Mouse (Mus musculus) forebrain, embryonic 16.5 days (tissue): Measurements from ENCODE around the gene Soga1. TPM values are rescaled to one million over a fixed set of nuclear protein-coding genes. Genes with fewer than 3 reads are reported as not detected.

Source experiments
- ATAC-seq: fragments of 200-750 bp; cut with Nextera tagmentation; 2 replicates; pipeline ENCODE4 v1.8.0; 2017; ENCODE audit warnings: mild to moderate bottlenecking, moderate library complexity
- H3K27ac ChIP-seq: fragments of 300-500 bp; sonication (generic); 2 replicates; pipeline ENCODE4 v1.5.1; 2014; ENCODE audit warnings: low read length, control low read depth
- H3K27me3 ChIP-seq: fragments of 300-500 bp; sonication (generic); replicated peaks from 2 replicates; pipeline ENCODE4 v1.6.1; 2014; ENCODE audit warnings: low read length; ENCODE audit not compliant: control insufficient read depth, insufficient read depth
- H3K36me3 ChIP-seq: fragments of 300-500 bp; sonication (generic); 2 replicates; pipeline ENCODE4 v1.6.1; 2014; ENCODE audit not compliant: control insufficient read depth, insufficient read depth
- H3K4me1 ChIP-seq: fragments of 300-500 bp; sonication (generic); replicated peaks from 2 replicates; pipeline ENCODE4 v1.6.1; 2014; ENCODE audit warnings: low read length; ENCODE audit not compliant: control insufficient read depth, insufficient read depth
- H3K4me2 ChIP-seq: fragments of 300-500 bp; sonication (generic); 2 replicates; pipeline ENCODE4 v1.6.1; 2014; ENCODE audit warnings: mild to moderate bottlenecking, low read length, control low read depth
- H3K4me3 ChIP-seq: fragments of 300-500 bp; sonication (generic); replicated peaks from 2 replicates; pipeline ENCODE4 v1.5.1; 2014; ENCODE audit warnings: mild to moderate bottlenecking, low read length, control low read depth
- H3K9ac ChIP-seq: fragments of 300-500 bp; sonication (generic); replicated peaks from 2 replicates; pipeline ENCODE4 v1.6.1; 2014; ENCODE audit warnings: low read depth, low read length, control low read depth
- H3K9me3 ChIP-seq: fragments of 300-500 bp; sonication (generic); 2 replicates; pipeline ENCODE4 v1.6.1; 2016; ENCODE audit warnings: low read length; ENCODE audit not compliant: control insufficient read depth
- WGBS: fragments of 180-500 bp; shearing (Covaris S2); extraction: QIAGEN DNeasy Blood & Tissue Kit; methylation state at CpG from one replicate; pipeline ENCODE4 v1.1.7; 2014; 5-methylcytosine and 5-hydroxymethylcytosine counted together
- polyA plus RNA-seq: library from polyadenylated mRNA; unstranded; fragments of >200 nt; fragmentation: Nextera tagmentation; extraction: Ambion mirVana; gene quantifications from 2 replicates; pipeline ENCODE4 v1.2.1, GENCODE M21; 2015

Soga1 gene
- polyA plus RNA-seq, 1 experiment from 2014 or later, result 5.8 TPM

- Histone ChIP-seq H3K9me3 (no peaks in the 10 kb centered on the region), H3K4me1 (peaks cover under 1% of the 10 kb centered on the region; the same call in 1 of the 2 replicates), H3K36me3 (no peaks in the 10 kb centered on the region), H3K9ac (no peak overlapping the region), H3K4me3 (no peak overlapping the region), H3K27me3 (no peaks in the 10 kb centered on the region), H3K27ac (no peak overlapping the region), H3K4me2 (no peak overlapping the region)
- no peak for ATAC-seq
- 89% methylated on average over 7 of the region's 7 CpGs for WGBS
These were observed 6.0 kb upstream of the Soga1 start for GRCm38 (mm10) chr2:157084831-157085585.

- Histone ChIP-seq H3K27me3 (no peaks in the 10 kb centered on the region), H3K4me1 (peaks cover 13% of the 10 kb centered on the region), H3K4me3 (no peak overlapping the region), H3K9ac (no peak overlapping the region), H3K36me3 (no peaks in the 10 kb centered on the region), H3K27ac (no peak overlapping the region), H3K4me2 (no peak overlapping the region), H3K9me3 (no peaks in the 10 kb centered on the region)
- ATAC-seq, result no peak
- 33% methylated on average over 7 of the region's 7 CpGs for WGBS
These were observed 2.9 kb upstream of the Soga1 start for GRCm38 (mm10) chr2:157081960-157082359.

- Histone ChIP-seq H3K27ac (no peak overlapping the region), H3K27me3 (no peaks in the 10 kb centered on the region), H3K4me3 (no peak overlapping the region), H3K36me3 (no peaks in the 10 kb centered on the region), H3K9ac (no peak overlapping the region), H3K4me2 (no peak overlapping the region), H3K4me1 (peaks cover 19% of the 10 kb centered on the region), H3K9me3 (no peaks in the 10 kb centered on the region)
- 96% methylated on average over 8 of the region's 8 CpGs for WGBS
- ATAC-seq, result no peak
These were observed 2.3 kb upstream of the Soga1 start for GRCm38 (mm10) chr2:157081331-157081730.

DNA sequence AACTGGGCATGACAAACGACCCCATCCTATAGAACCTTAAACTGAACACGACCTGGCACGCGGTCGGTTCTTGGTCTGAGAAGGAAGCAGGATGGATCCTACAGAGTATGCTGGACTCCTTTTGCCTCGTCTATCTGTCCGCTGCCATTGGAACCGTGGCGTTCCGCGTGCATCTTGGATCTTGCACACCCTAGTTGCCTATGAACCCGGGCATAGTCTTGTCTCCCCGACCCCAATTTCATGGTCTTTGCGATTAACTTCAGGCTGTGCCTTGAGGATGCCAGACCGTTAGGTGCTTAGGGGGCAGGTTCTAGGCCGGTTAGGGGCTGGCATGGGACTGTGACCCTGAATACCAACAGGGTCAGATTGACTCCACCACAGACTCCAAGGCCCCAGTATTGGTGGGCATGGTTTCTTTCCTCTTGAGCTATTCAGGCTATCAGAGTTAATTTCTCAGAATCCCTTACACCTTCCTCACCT is 687 bp upstream of the Soga1 start:
- peak overlapping the region; percentile 80 for H3K4me2 ChIP-seq
- H3K27me3 ChIP-seq, result no peaks in the 10 kb centered on the region
- no peaks in the 10 kb centered on the region for H3K9me3 ChIP-seq
- no peaks in the 10 kb centered on the region for H3K36me3 ChIP-seq
- peaks cover 35% of the 10 kb centered on the region for H3K4me1 ChIP-seq
- peak overlapping the region; percentile 85 for H3K4me3 ChIP-seq
- 13% methylated on average over 16 of the region's 16 CpGs for WGBS
- peak overlapping the region; percentile 96 for H3K9ac ChIP-seq
- ATAC-seq, result no peak
- H3K27ac ChIP-seq, result peak overlapping the region; percentile 98

GRCm38 (mm10) chr2:157078059-157078792 is 828 bp downstream of the Soga1 start:
- WGBS, result under 1% methylated on average over 65 of the region's 79 CpGs
- Histone ChIP-seq H3K4me1 (peaks cover 50% of the 10 kb centered on the region), H3K9me3 (no peaks in the 10 kb centered on the region), H3K27me3 (no peaks in the 10 kb centered on the region), H3K4me3 (peak overlapping the region; percentile 85), H3K9ac (peak overlapping the region; percentile 96), H3K4me2 (peak overlapping the region; percentile 80), H3K27ac (peak overlapping the region; percentile 98), H3K36me3 (no peaks in the 10 kb centered on the region)
- ATAC-seq, result peak; percentile 7

DNA sequence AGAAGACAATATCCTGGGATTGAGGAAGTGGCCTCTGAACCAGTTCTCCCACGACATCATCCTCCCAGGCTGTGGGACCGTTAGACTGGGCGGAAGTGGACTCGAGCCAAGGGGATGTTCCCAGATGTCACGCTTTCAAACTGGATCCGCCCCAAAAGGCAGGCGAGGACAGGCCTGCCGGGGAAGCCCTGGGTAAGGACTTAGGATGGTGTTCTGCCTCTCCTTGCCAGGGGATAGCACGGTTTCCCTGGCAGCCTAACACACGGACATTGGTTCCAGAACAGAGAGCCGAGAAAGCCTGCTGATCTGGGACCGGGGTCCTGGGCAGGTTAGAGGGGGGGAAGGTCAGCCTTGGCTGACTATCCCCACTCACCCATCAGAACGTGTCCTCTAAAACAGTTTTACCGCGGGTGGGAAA is 1.4 kb downstream of the Soga1 start:
- H3K4me1 ChIP-seq, result peaks cover 56% of the 10 kb centered on the region
- H3K27ac ChIP-seq, result peak overlapping the region; percentile 98
- no peak for ATAC-seq
- WGBS, result under 1% methylated on average over 15 of the region's 15 CpGs
- H3K27me3 ChIP-seq, result no peaks in the 10 kb centered on the region
- peaks cover 3% of the 10 kb centered on the region; the same call in 1 of the 2 replicates for H3K36me3 ChIP-seq
- peak overlapping the region; percentile 80 for H3K4me2 ChIP-seq
- H3K9ac ChIP-seq, result peak overlapping the region; percentile 96
- no peaks in the 10 kb centered on the region for H3K9me3 ChIP-seq
- H3K4me3 ChIP-seq, result peak overlapping the region; percentile 85

DNA sequence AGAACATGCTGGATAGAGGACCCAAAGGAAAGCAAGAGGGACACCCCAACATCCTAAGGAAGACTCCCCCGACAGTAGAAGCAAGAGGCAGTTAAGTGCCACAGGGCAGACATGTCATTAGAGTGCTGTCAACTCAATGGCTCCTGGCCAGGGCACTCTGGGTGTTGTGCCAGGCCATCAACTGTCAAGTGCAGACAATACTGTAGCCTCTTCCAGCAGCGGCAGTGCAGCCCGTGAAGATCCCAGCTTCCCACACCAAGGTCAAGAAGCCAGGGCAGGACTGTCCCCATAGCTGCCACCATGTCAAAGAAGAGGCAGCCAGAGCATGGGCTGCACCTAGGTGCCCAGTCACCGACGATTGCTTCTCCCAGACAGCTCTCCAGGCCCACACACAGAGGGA is 1.9 kb downstream of the Soga1 start:
- peaks cover 3% of the 10 kb centered on the region; the same call in 1 of the 2 replicates for H3K36me3 ChIP-seq
- H3K9me3 ChIP-seq, result no peaks in the 10 kb centered on the region
- no peaks in the 10 kb centered on the region for H3K27me3 ChIP-seq
- peak overlapping the region; percentile 96 for H3K9ac ChIP-seq
- WGBS, result 7% methylated on average over 5 of the region's 5 CpGs
- no peak for ATAC-seq
- H3K4me3 ChIP-seq, result peak overlapping the region; percentile 85
- H3K4me1 ChIP-seq, result peaks cover 60% of the 10 kb centered on the region
- H3K4me2 ChIP-seq, result peak overlapping the region; percentile 80
- H3K27ac ChIP-seq, result peak overlapping the region; percentile 98; the same call in 1 of the 2 replicates

DNA sequence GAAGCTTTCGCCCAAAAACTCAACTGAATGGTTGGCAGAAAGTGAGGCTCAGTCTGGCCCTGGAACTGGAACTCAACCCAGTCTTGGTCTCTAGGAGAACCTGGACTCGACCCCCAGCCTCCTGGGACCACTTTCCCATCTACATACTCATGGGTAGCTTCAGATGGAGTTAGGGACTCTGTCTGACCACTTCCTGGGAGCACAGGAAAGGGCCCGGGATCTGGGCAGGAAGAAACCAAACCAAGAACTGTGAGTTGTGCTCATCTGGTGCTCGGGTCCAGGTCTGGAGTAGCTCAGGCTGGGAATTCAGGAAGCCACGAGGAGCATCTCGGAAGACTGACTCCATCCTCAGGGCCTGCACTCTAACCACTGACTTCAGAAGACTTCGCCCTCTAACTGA is 2.5 kb downstream of the Soga1 start:
- no peak overlapping the region for H3K27ac ChIP-seq
- H3K9ac ChIP-seq, result no peak overlapping the region; the same call in none of the 2 replicates
- H3K9me3 ChIP-seq, result no peaks in the 10 kb centered on the region
- H3K36me3 ChIP-seq, result peaks cover 3% of the 10 kb centered on the region; the same call in 1 of the 2 replicates
- 87% methylated on average over 7 of the region's 7 CpGs for WGBS
- H3K27me3 ChIP-seq, result no peaks in the 10 kb centered on the region
- ATAC-seq, result no peak
- peak overlapping the region; percentile 80 for H3K4me2 ChIP-seq
- peak overlapping the region; percentile 85 for H3K4me3 ChIP-seq
- H3K4me1 ChIP-seq, result peaks cover 66% of the 10 kb centered on the region

GRCm38 (mm10) chr2:157075685-157076084 is 3.4 kb downstream of the Soga1 start:
- Histone ChIP-seq H3K36me3 (peaks cover 3% of the 10 kb centered on the region; the same call in 1 of the 2 replicates), H3K9ac (no peak overlapping the region; the same call in 1 of the 2 replicates), H3K4me1 (peaks cover 75% of the 10 kb centered on the region), H3K27me3 (no peaks in the 10 kb centered on the region), H3K27ac (no peak overlapping the region), H3K9me3 (no peaks in the 10 kb centered on the region), H3K4me2 (peak overlapping the region; percentile 80), H3K4me3 (peak overlapping the region; percentile 85)
- 35% methylated on average over 3 of the region's 3 CpGs for WGBS
- ATAC-seq, result no peak
